Mouse (Mus musculus) liver, embryonic 15.5 days (tissue): Measurements from ENCODE around the gene Lmo7. TPM values are rescaled to one million over a fixed set of nuclear protein-coding genes. Genes with fewer than 3 reads are reported as not detected.

Experiments used
- ATAC-seq: fragments of 200-750 bp; cut with Nextera tagmentation; 2 replicates; pipeline ENCODE4 v1.8.0; 2017; ENCODE audit warnings: moderate number of reproducible peaks, mild to moderate bottlenecking, moderate library complexity; ENCODE audit not compliant: insufficient read depth
- H3K27ac ChIP-seq: fragments of 300-500 bp; sonication (generic); replicated peaks from 2 replicates; pipeline ENCODE4 v1.5.1; 2015; ENCODE audit warnings: mild to moderate bottlenecking, inconsistent platforms
- H3K27me3 ChIP-seq: fragments of 300-500 bp; sonication (generic); 2 replicates; pipeline ENCODE4 v1.6.1; 2015; ENCODE audit warnings: mild to moderate bottlenecking, inconsistent platforms
- H3K36me3 ChIP-seq: fragments of 300-500 bp; sonication (generic); replicated peaks from 2 replicates; pipeline ENCODE4 v1.6.1; 2015; ENCODE audit warnings: moderate library complexity, mild to moderate bottlenecking, inconsistent platforms
- H3K4me1 ChIP-seq: fragments of 300-500 bp; sonication (generic); replicated peaks from 2 replicates; pipeline ENCODE4 v1.6.1; 2015; ENCODE audit warnings: inconsistent platforms
- H3K4me2 ChIP-seq: fragments of 300-500 bp; sonication (generic); 2 replicates; pipeline ENCODE4 v1.6.1; 2015; ENCODE audit warnings: moderate library complexity, mild to moderate bottlenecking, inconsistent platforms
- H3K4me3 ChIP-seq: fragments of 300-500 bp; sonication (generic); replicated peaks from 2 replicates; pipeline ENCODE4 v1.5.1; 2015; ENCODE audit warnings: mild to moderate bottlenecking, inconsistent platforms
- H3K9ac ChIP-seq: fragments of 300-500 bp; sonication (generic); 2 replicates; pipeline ENCODE4 v1.6.1; 2015; ENCODE audit warnings: moderate library complexity, mild to moderate bottlenecking, inconsistent platforms
- H3K9me3 ChIP-seq: fragments of 300-500 bp; sonication (generic); replicated peaks from 2 replicates; pipeline ENCODE4 v1.6.1; 2016; ENCODE audit warnings: inconsistent platforms
- WGBS: fragments of 180-500 bp; shearing (Covaris S2); methylation state at CpG from one replicate; pipeline ENCODE4 v1.1.7; 2015; ENCODE audit warnings: mixed read lengths; ENCODE audit not compliant: insufficient replicate concordance; 5-methylcytosine and 5-hydroxymethylcytosine counted together
- polyA plus RNA-seq: library from polyadenylated mRNA; unstranded; fragments of >200 nt; fragmentation: Nextera tagmentation; extraction: Ambion mirVana; gene quantifications from 2 replicates; pipeline ENCODE4 v1.2.1, GENCODE M21; 2015

The Lmo7 gene
- polyA plus RNA-seq, 1 experiment from 2014 or later = 2.7 TPM

- 67% methylated on average over 11 of the region's 11 CpGs for WGBS
- ATAC-seq = no peak
- no peaks in the 10 kb centered on the region for H3K4me1 ChIP-seq
- no peak overlapping the region for H3K4me2 ChIP-seq
- no peaks in the 10 kb centered on the region for H3K9me3 ChIP-seq
- H3K9ac ChIP-seq = no peak overlapping the region
- no peak overlapping the region for H3K27ac ChIP-seq
- H3K4me3 ChIP-seq = no peak overlapping the region
- H3K27me3 ChIP-seq = no peaks in the 10 kb centered on the region
- H3K36me3 ChIP-seq = no peaks in the 10 kb centered on the region
Measured at GRCm38 (mm10) chr14:101781219-101781618, 51.5 kb downstream of the Lmo7 start.

- no peak overlapping the region for H3K4me3 ChIP-seq
- H3K27me3 ChIP-seq = no peaks in the 10 kb centered on the region
- H3K4me1 ChIP-seq = no peaks in the 10 kb centered on the region
- H3K36me3 ChIP-seq = no peaks in the 10 kb centered on the region
- H3K9me3 ChIP-seq = no peaks in the 10 kb centered on the region
- no peak overlapping the region for H3K4me2 ChIP-seq
- H3K27ac ChIP-seq = no peak overlapping the region
- H3K9ac ChIP-seq = no peak overlapping the region
- ATAC-seq = no peak
- 29% methylated on average over 3 of the region's 3 CpGs for WGBS
Measured at GRCm38 (mm10) chr14:101781943-101782510, 52.3 kb downstream of the Lmo7 start.

GRCm38 (mm10) chr14:101784315-101784945, 54.7 kb downstream of the Lmo7 start:
- Histone ChIP-seq H3K9me3 (no peaks in the 10 kb centered on the region), H3K4me3 (no peak overlapping the region), H3K27me3 (no peaks in the 10 kb centered on the region), H3K27ac (no peak overlapping the region), H3K9ac (no peak overlapping the region), H3K4me2 (no peak overlapping the region), H3K4me1 (no peaks in the 10 kb centered on the region), H3K36me3 (no peaks in the 10 kb centered on the region)
- 79% methylated on average over 3 of the region's 3 CpGs for WGBS
- ATAC-seq = no peak

DNA sequence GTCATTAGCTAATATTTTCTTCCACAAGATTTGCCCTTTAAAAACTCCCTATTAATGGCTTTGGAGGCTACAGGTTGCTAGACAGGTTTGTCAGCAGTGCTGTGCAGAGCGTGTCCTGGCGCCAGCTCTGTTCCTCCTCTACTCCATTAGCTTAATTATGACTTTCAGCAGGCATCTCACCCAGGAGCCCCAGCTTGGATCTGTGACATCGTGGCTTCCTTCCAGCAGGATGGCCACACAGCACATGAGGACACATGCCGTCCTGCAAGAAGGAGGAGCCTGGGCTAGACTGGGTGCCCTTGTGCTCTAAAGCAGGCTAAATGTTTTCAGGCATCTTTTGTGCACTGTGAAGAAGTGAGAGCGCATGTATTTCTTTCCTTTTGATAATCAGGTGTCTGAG, 58.1 kb downstream of the Lmo7 start:
- H3K36me3 ChIP-seq = no peaks in the 10 kb centered on the region
- ATAC-seq = no peak
- no peaks in the 10 kb centered on the region for H3K9me3 ChIP-seq
- H3K4me3 ChIP-seq = no peak overlapping the region
- H3K27ac ChIP-seq = no peak overlapping the region
- WGBS = 61% methylated on average over 5 of the region's 5 CpGs
- H3K4me1 ChIP-seq = no peaks in the 10 kb centered on the region
- H3K9ac ChIP-seq = no peak overlapping the region
- no peaks in the 10 kb centered on the region for H3K27me3 ChIP-seq
- H3K4me2 ChIP-seq = no peak overlapping the region

GRCm38 (mm10) chr14:101788475-101788874, 58.7 kb downstream of the Lmo7 start:
- 64% methylated on average over 5 of the region's 6 CpGs for WGBS
- ATAC-seq = no peak
- H3K27ac ChIP-seq = no peak overlapping the region
- no peak overlapping the region for H3K9ac ChIP-seq
- no peak overlapping the region for H3K4me3 ChIP-seq
- no peaks in the 10 kb centered on the region for H3K4me1 ChIP-seq
- H3K4me2 ChIP-seq = no peak overlapping the region
- H3K36me3 ChIP-seq = no peaks in the 10 kb centered on the region
- no peaks in the 10 kb centered on the region for H3K27me3 ChIP-seq
- no peaks in the 10 kb centered on the region for H3K9me3 ChIP-seq

DNA sequence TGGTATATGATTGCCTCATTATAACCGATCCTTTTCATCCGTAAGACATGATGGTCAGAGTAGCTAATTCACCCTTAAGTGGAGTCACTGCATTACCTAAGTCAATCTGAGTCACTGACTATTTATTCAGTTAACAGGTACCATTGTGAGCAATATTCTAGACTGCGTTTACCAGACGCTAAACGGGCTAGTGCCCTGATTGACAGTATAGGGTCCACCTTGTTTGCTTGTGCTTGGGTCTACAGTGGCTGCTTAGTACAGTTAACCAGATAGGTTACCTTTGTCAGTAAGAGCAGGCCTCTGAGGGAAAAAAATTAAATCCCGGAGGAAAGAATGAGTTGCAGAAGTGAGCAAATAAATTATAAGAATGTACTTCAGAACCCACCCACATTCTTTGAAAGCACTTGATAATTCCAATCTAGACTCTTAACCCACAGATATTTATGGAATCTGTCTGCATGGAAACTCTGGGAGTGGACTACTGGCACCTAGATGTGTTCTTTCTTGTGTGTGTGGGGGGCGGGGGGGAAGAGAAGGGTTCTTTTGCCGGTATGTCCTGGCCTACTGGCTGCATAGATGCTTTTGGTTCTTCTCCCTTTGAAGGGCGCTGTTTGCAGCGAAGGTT, 64.9 kb downstream of the Lmo7 start:
- no peaks in the 10 kb centered on the region for H3K36me3 ChIP-seq
- no peak for ATAC-seq
- no peak overlapping the region for H3K4me3 ChIP-seq
- 72% methylated on average over 10 of the region's 10 CpGs for WGBS
- H3K9me3 ChIP-seq = no peaks in the 10 kb centered on the region
- H3K9ac ChIP-seq = no peak overlapping the region
- no peak overlapping the region for H3K27ac ChIP-seq
- H3K27me3 ChIP-seq = no peaks in the 10 kb centered on the region
- no peaks in the 10 kb centered on the region for H3K4me1 ChIP-seq
- H3K4me2 ChIP-seq = no peak overlapping the region

GRCm38 (mm10) chr14:101797930-101798500, 68.3 kb downstream of the Lmo7 start:
- no peak overlapping the region for H3K4me3 ChIP-seq
- no peak overlapping the region for H3K4me2 ChIP-seq
- H3K9me3 ChIP-seq = no peaks in the 10 kb centered on the region
- no peak for ATAC-seq
- 55% methylated on average over 5 of the region's 5 CpGs for WGBS
- no peak overlapping the region for H3K9ac ChIP-seq
- H3K27me3 ChIP-seq = no peaks in the 10 kb centered on the region
- H3K27ac ChIP-seq = no peak overlapping the region
- H3K36me3 ChIP-seq = no peaks in the 10 kb centered on the region
- no peaks in the 10 kb centered on the region for H3K4me1 ChIP-seq

DNA sequence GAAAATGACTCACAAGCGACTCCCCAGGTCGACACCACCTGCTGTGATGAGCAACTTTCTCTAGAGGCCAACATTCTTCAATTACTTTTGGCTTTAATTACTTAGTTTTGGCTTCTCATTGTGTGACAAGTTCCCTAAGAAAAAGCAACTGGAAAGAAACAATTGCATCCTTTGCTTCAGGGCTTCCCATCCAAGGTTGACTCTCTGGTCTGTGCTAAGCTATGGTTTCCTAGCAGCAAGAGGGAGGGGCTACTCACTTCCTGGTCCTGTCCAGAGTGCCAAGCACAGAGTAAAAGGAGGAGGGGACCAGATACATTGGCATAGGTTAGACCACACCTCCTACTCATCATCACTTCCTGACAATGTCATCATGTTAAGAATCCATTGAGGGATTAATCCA, 69.0 kb downstream of the Lmo7 start:
- no peaks in the 10 kb centered on the region for H3K27me3 ChIP-seq
- 69% methylated on average over 2 of the region's 2 CpGs for WGBS
- no peaks in the 10 kb centered on the region for H3K36me3 ChIP-seq
- H3K4me1 ChIP-seq = no peaks in the 10 kb centered on the region
- no peaks in the 10 kb centered on the region for H3K9me3 ChIP-seq
- H3K4me2 ChIP-seq = no peak overlapping the region
- no peak overlapping the region for H3K4me3 ChIP-seq
- H3K27ac ChIP-seq = no peak overlapping the region
- H3K9ac ChIP-seq = no peak overlapping the region
- no peak for ATAC-seq

GRCm38 (mm10) chr14:101801674-101802073, 71.9 kb downstream of the Lmo7 start:
- Histone ChIP-seq H3K36me3 (no peaks in the 10 kb centered on the region), H3K9me3 (no peaks in the 10 kb centered on the region), H3K4me3 (no peak overlapping the region), H3K4me1 (no peaks in the 10 kb centered on the region), H3K27ac (no peak overlapping the region), H3K4me2 (no peak overlapping the region), H3K9ac (no peak overlapping the region), H3K27me3 (no peaks in the 10 kb centered on the region)
- 43% methylated on average over 1 of the region's 1 CpGs for WGBS
- no peak for ATAC-seq

DNA sequence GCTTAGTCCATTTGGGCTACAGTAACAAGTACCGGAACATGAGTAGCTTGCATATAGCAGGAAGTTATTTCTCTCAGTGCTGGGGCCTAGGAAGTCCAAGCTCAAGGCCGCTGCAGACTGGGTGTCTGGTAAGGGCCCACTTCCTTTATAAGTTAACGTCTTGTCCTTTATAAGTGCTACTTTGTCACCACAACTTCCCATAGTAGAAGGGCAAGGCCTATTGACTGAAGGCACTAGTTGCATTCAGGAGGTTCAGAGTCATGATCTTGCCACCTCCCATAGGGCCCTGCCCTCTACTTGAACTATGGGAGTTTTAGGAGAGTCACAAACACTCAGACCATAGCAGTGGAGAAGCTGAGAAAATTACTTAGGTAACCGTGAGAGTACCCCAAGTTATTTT, 74.4 kb downstream of the Lmo7 start:
- Histone ChIP-seq H3K27me3 (no peaks in the 10 kb centered on the region), H3K27ac (no peak overlapping the region), H3K9me3 (no peaks in the 10 kb centered on the region), H3K4me3 (no peak overlapping the region), H3K36me3 (no peaks in the 10 kb centered on the region), H3K9ac (no peak overlapping the region), H3K4me2 (no peak overlapping the region), H3K4me1 (no peaks in the 10 kb centered on the region)
- 35% methylated on average over 4 of the region's 4 CpGs for WGBS
- no peak for ATAC-seq

DNA sequence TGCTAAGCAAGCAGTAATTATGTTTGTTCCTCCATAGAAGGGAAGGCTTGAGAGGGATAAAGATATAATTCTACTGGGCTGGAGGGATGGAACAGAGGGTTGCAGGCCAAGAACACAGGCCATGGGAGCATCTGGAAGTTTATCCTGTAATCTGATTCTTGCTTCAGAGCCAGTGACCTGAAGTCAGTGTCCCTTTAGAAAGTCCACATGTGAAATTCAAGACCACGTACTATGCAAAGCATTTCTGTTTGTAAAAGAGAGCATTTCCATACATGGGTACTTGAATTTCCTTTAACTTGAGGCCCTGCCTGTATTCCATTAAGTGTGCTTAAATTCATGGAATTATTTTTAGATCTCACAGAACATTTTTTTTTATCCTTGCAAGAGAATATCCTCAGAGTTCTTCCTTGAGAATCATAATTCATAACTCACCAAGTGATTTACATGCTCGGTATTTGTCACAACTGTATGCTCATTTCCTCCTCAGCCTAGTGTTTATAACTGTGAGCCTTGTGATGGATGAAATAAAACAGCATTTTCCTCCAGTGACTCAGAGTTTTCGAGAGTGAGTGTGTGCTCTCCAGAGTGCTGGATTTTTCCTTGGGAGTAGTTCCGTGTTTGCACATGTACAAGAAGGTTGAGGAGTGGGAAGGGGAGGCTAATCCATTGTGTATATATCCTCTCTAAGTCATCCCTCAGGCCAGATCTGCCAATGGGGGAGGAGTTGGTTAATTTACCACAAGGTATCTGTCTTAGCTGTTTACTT, 75.0 kb downstream of the Lmo7 start:
- H3K9ac ChIP-seq = no peak overlapping the region
- no peak overlapping the region for H3K4me2 ChIP-seq
- no peak overlapping the region for H3K4me3 ChIP-seq
- no peaks in the 10 kb centered on the region for H3K27me3 ChIP-seq
- no peak overlapping the region for H3K27ac ChIP-seq
- H3K4me1 ChIP-seq = no peaks in the 10 kb centered on the region
- H3K36me3 ChIP-seq = no peaks in the 10 kb centered on the region
- H3K9me3 ChIP-seq = no peaks in the 10 kb centered on the region
- no peak for ATAC-seq
- WGBS = 52% methylated on average over 4 of the region's 4 CpGs
